Mouse (Mus musculus) cerebellum, adult 8-10 months (tissue): Measurements from ENCODE around the gene Arhgap22.

Source experiments
- DNase-seq: peaks from one replicate; pipeline ENCODE4 v3.0.0; 2022

Gene Arhgap22

GRCm38 (mm10) chr14:33378723-33379122 is 164.9 kb downstream of the Arhgap22 start:
- DNase-seq: no peak

- peak; percentile 54 for DNase-seq
These were observed 167.1 kb downstream of the Arhgap22 start for GRCm38 (mm10) chr14:33380830-33381457.

- DNase-seq: no peak
These were observed 184.4 kb downstream of the Arhgap22 start for GRCm38 (mm10) chr14:33398065-33398860.

GRCm38 (mm10) chr14:33400019-33400418 is 186.2 kb downstream of the Arhgap22 start:
- no peak for DNase-seq

- no peak for DNase-seq
These were observed 188.5 kb downstream of the Arhgap22 start for GRCm38 (mm10) chr14:33402331-33402730.

GRCm38 (mm10) chr14:33415746-33416145 is 201.9 kb downstream of the Arhgap22 start:
- DNase-seq: no peak

GRCm38 (mm10) chr14:33418311-33418909 is 204.6 kb downstream of the Arhgap22 start:
- no peak for DNase-seq
